Mouse (Mus musculus) megakaryocyte, embryonic 14.5 days (primary cell): ENCODE measurements around the gene Atf7ip.

Experiments used
- FLI1 ChIP-seq: IDR thresholded peaks from 2 replicates; pipeline ENCODE4 v1.6.1; 2012; ENCODE audit warnings: low read length, inconsistent platforms, mixed read lengths
- GATA1 ChIP-seq: IDR thresholded peaks from 3 replicates; pipeline ENCODE4 v1.6.1; 2012; ENCODE audit warnings: mixed read lengths, low read length, inconsistent platforms, borderline replicate concordance

DNA sequence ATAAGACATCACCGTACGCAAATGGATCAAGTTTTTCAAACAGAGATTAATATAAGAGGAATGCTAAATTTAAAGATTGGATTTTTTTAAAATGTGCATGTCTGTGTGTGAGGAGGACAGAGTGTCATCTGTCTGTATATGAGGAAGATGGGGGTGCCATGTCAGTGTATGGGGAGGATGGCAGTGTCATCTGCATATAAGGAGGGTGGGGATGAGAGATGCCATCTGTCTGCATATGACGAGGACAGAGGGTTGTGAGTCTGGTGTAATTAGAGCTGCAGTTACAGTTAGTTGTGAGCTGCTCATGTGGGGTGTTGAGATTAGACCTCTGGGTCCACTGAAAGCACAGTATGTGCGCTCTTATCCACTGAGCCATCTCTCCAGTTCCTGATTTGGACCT, 84.8 kb downstream of the Atf7ip start:
- TF ChIP-seq GATA1 (no peak), FLI1 (no peak)
